Mouse (Mus musculus): ENCODE results near the gene Crcp. TPM values are rescaled to one million over a fixed set of nuclear protein-coding genes. Genes with fewer than 3 reads are reported as not detected.

The Crcp gene
- total RNA-seq, 2 experiments from 2014 or later = 34.4 to 34.7 TPM

DNA sequence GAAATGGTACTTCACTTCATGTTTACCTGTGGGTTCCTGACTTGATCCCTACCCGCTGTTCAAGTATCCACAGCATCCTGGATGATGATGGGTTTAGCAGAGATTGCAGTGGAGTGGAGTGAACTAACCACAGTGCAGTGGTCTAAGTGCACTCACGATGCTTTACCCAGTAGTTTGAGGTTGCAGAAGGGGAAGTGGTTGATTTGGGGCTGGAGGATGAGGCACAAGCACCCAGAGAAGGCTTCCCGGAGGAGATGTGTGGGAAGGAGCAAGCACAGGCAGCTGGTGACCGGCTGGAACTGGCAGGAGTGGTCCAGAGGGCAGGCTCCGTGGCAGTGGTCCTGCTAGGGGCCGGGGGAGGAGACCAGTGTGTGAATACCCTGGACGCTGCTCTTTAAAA is 60.1 kb downstream of the Crcp start:
- no peak for DNase-seq (ENCODE audit: low spot score in 2 of 2)

GRCm38 (mm10) chr5:130089626-130090393 is 60.7 kb downstream of the Crcp start:
- no peak for DNase-seq (ENCODE audit: low spot score in 2 of 2)

DNA sequence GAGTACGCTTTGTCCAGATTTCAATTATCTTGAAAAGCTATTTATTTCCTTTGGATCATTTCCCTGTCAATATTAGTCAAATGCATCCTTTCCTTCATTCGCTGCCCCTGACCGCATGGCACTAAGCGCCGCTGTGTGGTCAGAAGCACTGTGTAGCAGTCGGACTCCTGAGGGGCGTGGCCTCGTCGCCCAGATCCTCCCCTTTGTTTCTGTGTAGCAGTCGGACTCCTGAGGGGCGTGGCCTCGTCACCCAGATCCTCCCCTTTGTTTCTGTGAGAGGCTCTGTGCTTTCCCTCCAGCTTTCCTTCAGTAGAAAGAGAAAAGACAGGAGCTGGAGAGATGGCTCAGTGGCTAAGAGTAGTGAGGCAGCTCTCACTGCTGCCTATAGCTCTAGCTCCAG is 67.7 kb downstream of the Crcp start:
- no peak for DNase-seq (ENCODE audit: low spot score in 2 of 2)

DNA sequence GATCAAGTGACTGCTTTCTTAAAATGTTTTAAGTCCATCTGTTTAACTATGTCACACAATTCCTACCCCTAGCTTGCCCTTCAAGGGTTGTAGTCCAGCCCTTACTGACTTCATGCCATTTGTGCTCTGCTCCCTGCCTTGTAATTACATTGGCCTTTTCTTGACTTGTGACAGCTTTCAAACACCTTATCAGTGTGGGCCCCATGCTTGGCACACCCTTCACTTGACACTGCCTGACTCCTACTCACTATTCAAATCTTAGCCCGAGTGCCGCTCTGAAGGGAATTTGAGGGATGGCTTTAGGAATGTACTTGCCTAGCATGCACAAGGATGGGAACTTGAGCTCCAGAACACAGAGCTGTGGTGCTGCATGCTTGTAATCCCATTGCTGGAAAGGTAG is 68.7 kb downstream of the Crcp start:
- DNase-seq (ENCODE audit: low spot score in 2 of 2) = no peak

DNA sequence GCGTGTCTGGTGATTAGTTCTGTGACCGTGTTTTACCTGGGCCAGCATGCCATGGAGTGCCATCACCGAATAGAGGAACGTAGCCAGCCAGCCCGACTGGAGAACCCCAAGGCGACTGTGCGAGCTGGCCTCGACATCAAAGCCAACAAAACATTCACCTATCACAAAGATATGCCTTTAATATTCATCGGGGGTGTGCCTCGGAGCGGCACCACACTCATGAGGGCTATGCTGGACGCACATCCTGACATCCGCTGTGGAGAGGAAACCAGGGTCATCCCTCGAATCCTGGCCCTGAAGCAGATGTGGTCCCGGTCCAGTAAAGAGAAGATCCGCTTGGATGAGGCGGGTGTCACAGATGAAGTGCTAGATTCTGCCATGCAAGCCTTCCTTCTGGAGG is 72.6 kb downstream of the Crcp start:
- DNase-seq (ENCODE audit: low spot score in 2 of 2) = no peak

GRCm38 (mm10) chr5:130109348-130109747 is 80.3 kb downstream of the Crcp start:
- DNase-seq (ENCODE audit: low spot score in 2 of 2) = no peak

Other genes starting within 250 kb of the Crcp start
- gene Psph, start 241.8 kb upstream of the Crcp start, total RNA-seq (2021) = 10 to 100 TPM; 23.7 to 28.5 TPM
- 10 to 100 TPM; 19.9 to 25.8 TPM for gene Sumf2, start 182.3 kb upstream of the Crcp start, total RNA-seq (2021)
- 100 to 1,000 TPM; 411 to 434 TPM for gene Chchd2, start 141.8 kb upstream of the Crcp start, total RNA-seq (2021)
- 1 to 10 TPM; 4.7 to 5.6 TPM for gene Zbed5, start 133.6 kb upstream of the Crcp start, total RNA-seq (2021)
- gene Phkg1, start 130.7 kb upstream of the Crcp start, total RNA-seq (2021) = 10 to 100 TPM; 12.6 to 15.9 TPM
- gene Nupr1l, start 120.8 kb upstream of the Crcp start, total RNA-seq (2021) = 1 to 10 TPM; 2.2 to 2.7 TPM
- 10 to 100 TPM; 46.7 to 49.4 TPM for gene Vkorc1l1, start 87.3 kb upstream of the Crcp start, total RNA-seq (2021)
- gene Gusb, start 26.2 kb upstream of the Crcp start, total RNA-seq (2021) = 10 to 100 TPM; 15.6 to 15.9 TPM
- gene Asl, start within 50 bp of the Crcp start, total RNA-seq (2021) = 10 to 100 TPM; 22.0 to 23.5 TPM
- gene Tpst1, start 44.0 kb downstream of the Crcp start, total RNA-seq (2021) = 10 to 100 TPM; 41.1 to 41.8 TPM
- gene Kctd7, start 115.6 kb downstream of the Crcp start, total RNA-seq (2021) = 10 to 100 TPM; 13.1 to 14.0 TPM
- 10 to 100 TPM; 31.8 to 38.1 TPM for gene Rabgef1, start 142.5 kb downstream of the Crcp start, total RNA-seq (2021)
- 10 to 100 TPM; 36.1 to 37.0 TPM for gene Tmem248, start 187.8 kb downstream of the Crcp start, total RNA-seq (2021)
- gene Sbds, start 226.2 kb downstream of the Crcp start, total RNA-seq (2021) = 10 to 100 TPM; 50.5 to 53.1 TPM
- 10 to 100 TPM; 16.9 to 18.4 TPM for gene Tyw1, start 226.3 kb downstream of the Crcp start, total RNA-seq (2021)

All from layer of hippocampus, postnatal 10 days (tissue).